Mouse (Mus musculus) liver, embryonic 14.5 days (tissue): ENCODE results near the gene Pkd2. TPM values are rescaled to one million over a fixed set of nuclear protein-coding genes. Genes with fewer than 3 reads are reported as not detected.

Experiments used
- ATAC-seq: fragments of 200-750 bp; cut with Nextera tagmentation; 2 replicates; pipeline ENCODE4 v1.8.0; 2017; ENCODE audit warnings: moderate number of reproducible peaks, mild to moderate bottlenecking, moderate library complexity; ENCODE audit not compliant: insufficient read depth
- DNase-seq, 3 experiments: peaks; one replicate each; pipeline ENCODE4 v3.0.0-alpha.2; 2012 to 2013; ENCODE audit warnings: low read depth in 3 of 3, low spot score in 3 of 3
- H3K27ac ChIP-seq: fragments of 300-500 bp; sonication (generic); 2 replicates; pipeline ENCODE4 v1.5.1; 2014; ENCODE audit warnings: moderate library complexity, mild to moderate bottlenecking, control low read depth, inconsistent platforms
- H3K27me3 ChIP-seq: fragments of 300-500 bp; sonication (generic); 2 replicates; pipeline ENCODE4 v1.6.1; 2014; ENCODE audit warnings: mild to moderate bottlenecking, low read length, moderate library complexity; ENCODE audit not compliant: control insufficient read depth, insufficient read depth
- H3K36me3 ChIP-seq: fragments of 300-500 bp; sonication (generic); replicated peaks from 2 replicates; pipeline ENCODE4 v1.6.1; 2014; ENCODE audit warnings: low read depth; ENCODE audit not compliant: control insufficient read depth, insufficient read depth
- H3K4me1 ChIP-seq, 2 experiments: fragments of 200-500 bp in 1 of 2; fragments of 300-500 bp in 1 of 2; sonication (generic) in 1 of 2; replicated peaks; 2 replicates each; pipeline ENCODE4 v1.6.1; 2012 to 2014; ENCODE audit warnings: antibody characterized with exemption in 1 of 2, inconsistent platforms in 1 of 2, low read length in 1 of 2; ENCODE audit not compliant: control insufficient read depth in 2 of 2, insufficient read depth in 2 of 2
- H3K4me2 ChIP-seq: fragments of 300-500 bp; sonication (generic); 2 replicates; pipeline ENCODE4 v1.6.1; 2014; ENCODE audit warnings: low read depth, mild to moderate bottlenecking, control low read depth, moderate library complexity
- H3K4me3 ChIP-seq, 2 experiments: fragments of 200-500 bp in 1 of 2; fragments of 300-500 bp in 1 of 2; sonication (generic) in 1 of 2; 2 replicates each; pipeline ENCODE4 v1.5.1; 2012 to 2014; ENCODE audit warnings: low read depth in 2 of 2, low read length in 2 of 2, mild to moderate bottlenecking in 2 of 2, control low read depth in 1 of 2, inconsistent platforms in 1 of 2, moderate library complexity in 1 of 2; ENCODE audit not compliant: insufficient read depth in 1 of 2
- H3K9ac ChIP-seq: fragments of 300-500 bp; sonication (generic); replicated peaks from 2 replicates; pipeline ENCODE4 v1.6.1; 2014; ENCODE audit warnings: mild to moderate bottlenecking, control low read depth, moderate library complexity
- H3K9me3 ChIP-seq: fragments of 300-500 bp; sonication (generic); 2 replicates; pipeline ENCODE4 v1.6.1; 2016; ENCODE audit warnings: low read length, mixed read lengths; ENCODE audit not compliant: control insufficient read depth
- CTCF ChIP-seq: IDR thresholded peaks from 2 replicates; pipeline ENCODE4 v1.5.1; 2016; ENCODE audit warnings: antibody characterized with exemption, low read depth, control low read depth
- EP300 ChIP-seq: IDR thresholded peaks from 2 replicates; pipeline ENCODE4 v1.6.1; 2016; ENCODE audit warnings: antibody characterized with exemption, low read depth
- WGBS: fragments of 180-500 bp; shearing (Covaris S2); extraction: QIAGEN DNeasy Blood & Tissue Kit; methylation state at CpG from one replicate; pipeline ENCODE4 v1.1.7; 2014; ENCODE audit not compliant: insufficient replicate concordance; 5-methylcytosine and 5-hydroxymethylcytosine counted together
- polyA plus RNA-seq, 2 experiments: library from polyadenylated mRNA; depleted of rRNA in 1 of 2; stranded (reverse) in 1 of 2; unstranded in 1 of 2; fragments of >200 nt; fragmentation: Nextera tagmentation in 1 of 2; extraction: Ambion mirVana in 1 of 2; gene quantifications; 2 replicates each; pipeline versions ENCODE4 v1.2.1 to v1.2.3; 2012 to 2014

Pkd2 gene
- polyA plus RNA-seq, 2 experiments, result 0.90 to 2.4 TPM

- no peak for DNase-seq
- Histone ChIP-seq H3K4me1 (no peaks in the 10 kb centered on the region), H3K9ac (no peak overlapping the region)
Observed at GRCm38 (mm10) chr5:104460856-104461255, 1.6 kb downstream of the Pkd2 start.

GRCm38 (mm10) chr5:104465279-104465678, 6.0 kb downstream of the Pkd2 start:
- Histone ChIP-seq H3K9me3 (no peaks in the 10 kb centered on the region), H3K36me3 (no peaks in the 10 kb centered on the region), H3K4me2 (no peak overlapping the region), H3K9ac (no peak overlapping the region), H3K27ac (no peak overlapping the region), H3K4me3 (no peak overlapping the region), H3K4me1 (no peaks in the 10 kb centered on the region), H3K27me3 (peaks cover 2% of the 10 kb centered on the region; the same call in 1 of the 2 replicates)
- 74% methylated on average over 8 of the region's 8 CpGs for WGBS
- DNase-seq (no peak), ATAC-seq (no peak)
- no peak for TF ChIP-seq CTCF
- no peak for TF ChIP-seq EP300

More at GRCm38 (mm10) chr5:104460856-104461255, 1.6 kb downstream of the Pkd2 start:
- WGBS, result 75% methylated on average over 6 of the region's 7 CpGs
- TF ChIP-seq EP300 (no peak), CTCF (no peak)
- Histone ChIP-seq H3K36me3 (no peaks in the 10 kb centered on the region), H3K27ac (no peak overlapping the region), H3K9me3 (no peaks in the 10 kb centered on the region), H3K4me3 (no peak overlapping the region), H3K4me2 (no peak overlapping the region), H3K27me3 (peaks cover 19% of the 10 kb centered on the region)
- ATAC-seq, result no peak

GRCm38 (mm10) chr5:104465731-104466130, 6.5 kb downstream of the Pkd2 start:
- no peak overlapping the region for H3K27ac ChIP-seq
- 75% methylated on average over 12 of the region's 12 CpGs for WGBS
- DNase-seq, result no peak
- H3K9ac ChIP-seq, result no peak overlapping the region
- H3K4me2 ChIP-seq, result no peak overlapping the region
- TF ChIP-seq CTCF (no peak), EP300 (no peak)
- no peak overlapping the region for H3K4me3 ChIP-seq
- no peaks in the 10 kb centered on the region for H3K36me3 ChIP-seq
- H3K27me3 ChIP-seq, result no peaks in the 10 kb centered on the region
- no peaks in the 10 kb centered on the region for H3K4me1 ChIP-seq
- no peaks in the 10 kb centered on the region for H3K9me3 ChIP-seq
- ATAC-seq, result no peak

GRCm38 (mm10) chr5:104466816-104467215, 7.6 kb downstream of the Pkd2 start:
- TF ChIP-seq EP300 (no peak), CTCF (no peak)
- H3K9me3 ChIP-seq, result no peaks in the 10 kb centered on the region
- 80% methylated on average over 16 of the region's 16 CpGs for WGBS

GRCm38 (mm10) chr5:104468586-104468985, 9.3 kb downstream of the Pkd2 start:
- no peaks in the 10 kb centered on the region for H3K9me3 ChIP-seq

More at GRCm38 (mm10) chr5:104466816-104467215, 7.6 kb downstream of the Pkd2 start:
- DNase-seq (no peak), ATAC-seq (no peak)
- Histone ChIP-seq H3K4me2 (no peak overlapping the region), H3K36me3 (no peaks in the 10 kb centered on the region), H3K4me1 (no peaks in the 10 kb centered on the region), H3K27me3 (no peaks in the 10 kb centered on the region), H3K27ac (no peak overlapping the region), H3K4me3 (no peak overlapping the region), H3K9ac (no peak overlapping the region)

More at GRCm38 (mm10) chr5:104468586-104468985, 9.3 kb downstream of the Pkd2 start:
- no peaks in the 10 kb centered on the region for H3K36me3 ChIP-seq
- H3K4me1 ChIP-seq, result no peaks in the 10 kb centered on the region
- no peak overlapping the region for H3K9ac ChIP-seq
- no peak overlapping the region for H3K27ac ChIP-seq
- no peak overlapping the region for H3K4me2 ChIP-seq
- H3K4me3 ChIP-seq, result no peak overlapping the region
- no peak for ATAC-seq
- H3K27me3 ChIP-seq, result no peaks in the 10 kb centered on the region
- TF ChIP-seq EP300 (no peak), CTCF (no peak)
- 68% methylated on average over 5 of the region's 5 CpGs for WGBS
- no peak for DNase-seq
